Mouse (Mus musculus): Measurements from ENCODE around the gene 3110082I17Rik. TPM values are rescaled to one million over a fixed set of nuclear protein-coding genes. Genes with fewer than 3 reads are reported as not detected.
"Not testable (repeated sequence)": the region's sequence is repeated elsewhere in the genome, so short reads cannot be mapped to it uniquely, and the experiment has no call there.

3110082I17Rik gene
- polyA plus RNA-seq, 2 experiments: 11.2 to 11.6 TPM

DNA sequence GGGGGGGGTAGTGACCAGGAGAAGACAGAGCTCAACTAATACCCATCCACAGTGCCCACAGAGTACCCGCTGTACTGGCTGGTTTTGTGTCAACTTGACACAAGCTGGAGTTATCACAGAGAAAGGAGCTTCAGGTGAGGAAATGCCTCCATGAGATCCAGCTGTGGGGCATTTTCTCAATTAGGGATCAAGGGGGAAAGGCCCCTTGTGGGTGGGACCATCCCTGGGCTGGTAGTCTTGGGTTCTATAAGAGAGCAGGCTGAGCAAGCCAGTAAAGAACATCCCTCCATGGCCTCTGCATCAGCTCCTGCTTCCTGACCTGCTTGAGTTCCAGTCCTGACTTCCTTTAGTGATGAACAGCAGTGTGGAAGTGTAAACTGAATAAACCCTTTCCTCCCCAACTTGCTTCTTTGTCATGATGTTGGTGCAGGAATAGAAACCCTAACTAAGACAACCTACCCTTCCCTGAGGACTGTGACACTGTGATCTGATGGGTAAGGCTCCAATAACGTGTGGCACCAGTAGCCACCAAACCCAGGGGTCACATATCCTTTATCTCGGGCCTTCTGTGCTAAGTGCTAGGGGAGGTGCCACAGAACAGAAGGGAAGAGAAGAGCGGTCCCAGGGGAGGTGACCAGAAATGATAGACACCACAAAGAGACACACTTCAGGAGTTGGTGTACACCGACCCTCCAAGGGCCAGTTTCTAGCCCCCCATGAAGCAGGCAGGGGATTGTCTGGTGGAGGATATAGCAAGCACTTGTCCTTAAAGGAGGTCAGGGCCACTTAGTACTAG lies 69.8 kb downstream of the 3110082I17Rik start:
- H3K36me3 ChIP-seq (replicated peaks; ENCODE audit: control insufficient read depth, insufficient read depth, low read depth): peaks cover 50% of the 10 kb centered on the region
- WGBS (ENCODE audit: insufficient replicate concordance): 28% methylated on average over 5 of the region's 5 CpGs
- H3K9me3 ChIP-seq (ENCODE audit: control insufficient read depth, low read length); H3K27me3 ChIP-seq (ENCODE audit: control insufficient read depth, insufficient read depth, low read length): not testable (repeated sequence)
- peak; percentile 38 for TF ChIP-seq EP300 (IDR thresholded peaks at IDR 0.05; ENCODE audit: low read depth)
- H3K4me2 ChIP-seq (ENCODE audit: low read depth): peak overlapping the region; percentile 76
- DNase-seq (ENCODE audit: low read depth in 3 of 3, low spot score in 3 of 3): peak in 1 of 3 experiments; percentile 58
- ATAC-seq (ENCODE audit: insufficient read depth): peak; percentile 21
- H3K4me3 ChIP-seq (ENCODE audit: insufficient read depth in 1 of 2, low read depth in 2 of 2, low read length in 2 of 2): peak overlapping the region; percentile 70 to 71
- H3K4me1 ChIP-seq (replicated peaks; ENCODE audit: control insufficient read depth in 2 of 2, insufficient read depth in 2 of 2, low read length in 1 of 2): peaks cover 60 to 70% of the 10 kb centered on the region in 2 experiments
- H3K9ac ChIP-seq (replicated peaks): peak overlapping the region; percentile 96
- peak overlapping the region; percentile 100 for H3K27ac ChIP-seq

GRCm38 (mm10) chr5:139389676-139390061 lies 70.7 kb downstream of the 3110082I17Rik start:
- H3K36me3 ChIP-seq (replicated peaks; ENCODE audit: control insufficient read depth, insufficient read depth, low read depth): peaks cover 47% of the 10 kb centered on the region
- H3K4me3 ChIP-seq (ENCODE audit: insufficient read depth in 1 of 2, low read depth in 2 of 2, low read length in 2 of 2): peak overlapping the region; percentile 67 to 70
- peak overlapping the region; percentile 76 for H3K4me2 ChIP-seq (ENCODE audit: low read depth)
- H3K27me3 ChIP-seq (ENCODE audit: control insufficient read depth, insufficient read depth, low read length): no peaks in the 10 kb centered on the region
- H3K27ac ChIP-seq: peak overlapping the region; percentile 100
- H3K9me3 ChIP-seq (ENCODE audit: control insufficient read depth, low read length): no peaks in the 10 kb centered on the region
- WGBS (ENCODE audit: insufficient replicate concordance): 2% methylated on average over 6 of the region's 6 CpGs
- peak overlapping the region; percentile 96 for H3K9ac ChIP-seq (replicated peaks)
- TF ChIP-seq EP300 (IDR thresholded peaks at IDR 0.05; ENCODE audit: low read depth): peak; percentile 80
- TF ChIP-seq CTCF (IDR thresholded peaks at IDR 0.05; ENCODE audit: low read depth): no peak; the same call in 1 of the 2 replicates
- peaks cover 63 to 72% of the 10 kb centered on the region in 2 experiments for H3K4me1 ChIP-seq (replicated peaks; ENCODE audit: control insufficient read depth in 2 of 2, insufficient read depth in 2 of 2, low read length in 1 of 2)
- ATAC-seq (ENCODE audit: insufficient read depth) (peak; percentile 83), DNase-seq (ENCODE audit: low read depth in 3 of 3, low spot score in 3 of 3) (peak; percentile 85 to 89 (median 87))

DNA sequence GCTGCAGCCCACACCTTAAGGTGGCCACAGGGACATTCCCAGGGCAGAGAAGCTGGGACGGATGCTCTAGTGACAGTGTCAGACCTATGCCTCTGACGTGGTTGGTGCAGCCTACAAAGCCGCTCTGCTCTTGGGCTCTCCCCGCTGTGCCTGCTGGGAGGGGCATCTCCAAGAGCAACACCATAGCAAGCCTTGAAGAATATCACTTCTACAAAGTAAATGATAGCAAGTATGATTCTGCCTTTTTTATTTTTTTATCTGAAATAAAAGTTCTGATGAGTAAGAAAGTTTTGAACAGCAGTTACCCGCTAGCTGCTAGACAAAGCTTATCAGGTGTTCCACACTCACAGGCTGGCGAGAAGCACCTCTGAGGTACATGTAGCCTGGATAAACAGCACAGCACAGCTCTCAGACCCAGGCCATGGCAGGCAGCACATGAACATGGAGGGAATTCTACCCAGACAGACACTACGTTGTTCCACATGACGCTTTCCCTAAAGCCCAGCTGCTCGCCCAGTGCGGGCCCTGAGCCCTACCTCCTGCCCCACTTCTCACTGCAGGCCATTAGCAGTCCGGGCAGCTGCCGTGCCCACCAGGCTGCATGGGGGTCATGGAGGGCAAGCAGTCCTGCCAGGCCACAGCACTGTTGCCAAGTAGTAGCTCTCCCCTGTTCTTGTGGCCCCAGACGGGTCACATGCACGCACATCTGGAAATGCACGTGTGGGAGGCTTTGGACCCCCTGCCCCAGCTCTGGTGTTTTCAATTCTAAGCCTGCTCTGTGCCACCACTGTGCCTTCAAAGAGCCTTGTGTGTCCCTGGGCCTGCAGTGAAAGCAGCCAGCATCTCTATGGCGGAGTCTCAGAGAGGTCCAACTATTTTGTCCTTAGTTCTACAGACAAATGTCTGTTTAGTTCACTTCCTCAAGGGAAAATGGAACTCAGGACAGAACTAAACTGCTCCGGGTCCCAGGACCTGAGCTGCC lies 71.3 kb downstream of the 3110082I17Rik start:
- TF ChIP-seq CTCF (IDR thresholded peaks at IDR 0.05; ENCODE audit: low read depth): no peak
- peak; percentile 88 for TF ChIP-seq EP300 (IDR thresholded peaks at IDR 0.05; ENCODE audit: low read depth)
- peak; percentile 77 to 85 (median 80) for DNase-seq (ENCODE audit: low read depth in 3 of 3, low spot score in 3 of 3)
- peaks cover 63 to 72% of the 10 kb centered on the region in 2 experiments for H3K4me1 ChIP-seq (replicated peaks; ENCODE audit: control insufficient read depth in 2 of 2, insufficient read depth in 2 of 2, low read length in 1 of 2)
- no peaks in the 10 kb centered on the region for H3K27me3 ChIP-seq (ENCODE audit: control insufficient read depth, insufficient read depth, low read length)
- H3K4me2 ChIP-seq (ENCODE audit: low read depth): peak overlapping the region; percentile 76
- peaks cover 41% of the 10 kb centered on the region for H3K36me3 ChIP-seq (replicated peaks; ENCODE audit: control insufficient read depth, insufficient read depth, low read depth)
- H3K9me3 ChIP-seq (ENCODE audit: control insufficient read depth, low read length): no peaks in the 10 kb centered on the region
- peak overlapping the region; percentile 96 for H3K9ac ChIP-seq (replicated peaks)
- H3K4me3 ChIP-seq (ENCODE audit: insufficient read depth in 1 of 2, low read depth in 2 of 2, low read length in 2 of 2): peak overlapping the region; percentile 67 to 70
- WGBS (ENCODE audit: insufficient replicate concordance): 30% methylated on average over 17 of the region's 17 CpGs
- peak overlapping the region; percentile 100 for H3K27ac ChIP-seq
- peak; percentile 76 for ATAC-seq (ENCODE audit: insufficient read depth)

DNA sequence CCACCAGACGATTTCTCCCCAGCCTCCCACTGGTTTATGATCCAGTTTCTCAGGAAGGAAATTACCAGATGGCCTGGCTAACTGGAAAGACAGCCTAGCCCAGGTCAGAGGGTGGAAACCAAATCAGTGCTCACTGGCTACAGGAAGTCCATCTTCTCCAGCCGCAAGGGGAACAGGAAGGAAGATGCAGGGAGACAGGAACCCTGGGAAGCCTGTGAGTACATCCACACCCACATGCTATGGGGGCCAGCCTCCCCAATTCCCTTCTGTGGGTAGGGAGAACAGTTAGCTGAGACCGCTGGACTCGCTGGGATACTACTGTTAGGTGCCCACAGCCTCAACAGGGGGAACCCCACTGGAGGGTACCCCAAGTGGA lies 72.1 kb downstream of the 3110082I17Rik start:
- Histone ChIP-seq H3K9me3 (ENCODE audit: control insufficient read depth, low read length) (no peaks in the 10 kb centered on the region), H3K36me3 (replicated peaks; ENCODE audit: control insufficient read depth, insufficient read depth, low read depth) (peaks cover 36% of the 10 kb centered on the region), H3K9ac (replicated peaks) (peak overlapping the region; percentile 96), H3K4me3 (ENCODE audit: insufficient read depth in 1 of 2, low read depth in 2 of 2, low read length in 2 of 2) (peak overlapping the region; percentile 2 to 70; a peak in 3 of 4 replicates), H3K27me3 (ENCODE audit: control insufficient read depth, insufficient read depth, low read length) (no peaks in the 10 kb centered on the region), H3K4me1 (replicated peaks; ENCODE audit: control insufficient read depth in 2 of 2, insufficient read depth in 2 of 2, low read length in 1 of 2) (peaks cover 65 to 74% of the 10 kb centered on the region in 2 experiments), H3K4me2 (ENCODE audit: low read depth) (peak overlapping the region; percentile 76), H3K27ac (peak overlapping the region; percentile 100)
- DNase-seq (ENCODE audit: low read depth in 3 of 3, low spot score in 3 of 3): no peak
- no peak for ATAC-seq (ENCODE audit: insufficient read depth)
- 52% methylated on average over 4 of the region's 4 CpGs for whole genome bisulfite sequencing (ENCODE audit: insufficient replicate concordance)
- TF ChIP-seq CTCF (IDR thresholded peaks at IDR 0.05; ENCODE audit: low read depth) (no peak), EP300 (IDR thresholded peaks at IDR 0.05; ENCODE audit: low read depth) (no peak)

All from liver, embryonic 14.5 days (tissue).